Mouse (Mus musculus): ENCODE results near the gene Kcnd3.

GRCm38 (mm10) chr3:105616861-105617743 is 165.0 kb downstream of the Kcnd3 start:
- TF ChIP-seq CTCF (IDR thresholded peaks at IDR 0.05; ENCODE audit: borderline replicate concordance, control insufficient read depth, extremely low read depth, insufficient read depth, low read length, poor library complexity) (no peak), POLR2A (IDR thresholded peaks at IDR 0.05; ENCODE audit: control insufficient read depth, extremely low read depth, insufficient read depth, low read length, poor library complexity) (no peak)

Measured in thymus, adult 2 months (tissue).